Mouse (Mus musculus): ENCODE results near the gene 1600012H06Rik.

DNA sequence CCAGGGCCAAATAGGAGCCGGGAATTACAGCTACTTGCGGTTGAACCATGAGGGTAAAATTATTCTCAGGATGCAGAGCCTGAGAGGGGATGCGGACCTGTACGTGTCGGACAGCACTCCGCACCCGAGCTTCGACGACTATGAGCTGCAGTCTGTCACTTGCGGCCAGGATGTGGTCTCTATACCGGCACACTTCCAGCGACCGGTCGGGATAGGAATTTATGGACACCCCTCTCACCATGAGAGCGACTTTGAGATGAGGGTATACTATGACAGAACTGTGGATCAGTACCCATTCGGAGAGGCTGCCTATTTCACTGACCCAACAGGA lies 710 bp downstream of the 1600012H06Rik start:
- no peak for TF ChIP-seq MAFK (IDR thresholded peaks at IDR 0.05; ENCODE audit: insufficient read depth, low read depth, low read length)
- TF ChIP-seq HCFC1 (IDR thresholded peaks at IDR 0.05; ENCODE audit: borderline replicate concordance, insufficient read depth, low read length), result no peak
- no peak for TF ChIP-seq ZNF384 (IDR thresholded peaks at IDR 0.05; ENCODE audit: low read depth, low read length)
- no peak for TF ChIP-seq CHD2 (IDR thresholded peaks at IDR 0.05; ENCODE audit: low read depth, low read length)

All from ES-E14 (cell line).